In the genomic region with DNA sequence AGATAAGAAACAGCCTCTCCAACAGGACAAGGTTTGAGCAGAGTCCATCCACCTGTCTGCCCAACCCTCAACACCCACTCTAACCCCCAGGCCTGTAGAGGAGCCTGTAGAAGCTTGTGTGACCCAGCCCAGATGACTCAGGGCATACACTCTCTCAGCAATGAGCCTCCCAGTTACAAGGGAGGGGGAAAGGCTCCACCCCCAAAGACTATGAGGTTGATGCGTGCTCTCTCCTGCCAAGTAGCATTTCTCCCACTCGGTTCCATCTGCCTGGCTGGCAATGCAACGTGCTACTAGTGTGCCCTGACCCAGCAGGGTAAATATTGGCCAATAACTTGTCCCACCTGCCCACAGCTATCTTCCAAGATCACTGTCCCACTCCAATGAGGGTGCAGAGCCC, we compare ENCODE assay signal across 14 mouse cellular contexts. TPM values are rescaled to one million over a fixed set of nuclear protein-coding genes. Genes with fewer than 3 reads are reported as not detected.
DNase-seq lines count a peak whose midpoint lies in the region; ATAC-seq and TF ChIP-seq lines count a peak whose summit lies in the region.
"Had no signal": no experiment of that assay in that cellular context is flagged by ENCODE, and none has a peak within 500 bp of the region (broad histone marks: within the 10 kb centered on the region; RNA-seq: fewer than 3 reads in every experiment).

No protein-coding gene starts in this region.

- peak overlapping the region; percentile 70 for H3K27ac ChIP-seq in stomach, postnatal 0 days (replicated peaks)
- H3K27ac ChIP-seq in liver, postnatal 0 days (ENCODE audit: low read depth), result no peak overlapping the region
- H3K27ac ChIP-seq: lung, embryonic 15.5 days; midbrain, embryonic 15.5 days had no signal

- DNase-seq in heart, adult 11 months, result peak; percentile 96
- DNase-seq in heart, postnatal 4 days, result no peak
- DNase-seq in urinary bladder, adult 18-20 months (ENCODE audit: low spot score in 2 of 2), result peak; percentile 36 to 69
- no peak for DNase-seq in urinary bladder, adult 2 months (ENCODE audit: low spot score)
- DNase-seq in cerebellum, postnatal 14 days, result peak; percentile 89 to 94
- no peak for DNase-seq in stomach, postnatal 0 days (ENCODE audit: low spot score)
- DNase-seq in liver, postnatal 0 days, result no peak
- no peak for DNase-seq in adrenal gland, adult 18-20 months (ENCODE audit: low spot score in 2 of 2)
- DNase-seq: adrenal gland, postnatal 25 days; heart, postnatal 36 days had no signal

- 58% methylated on average over 3 of the region's 3 CpGs for WGBS in stomach, postnatal 0 days
- WGBS in liver, postnatal 0 days (ENCODE audit: insufficient replicate concordance), result 73% methylated on average over 3 of the region's 3 CpGs

- TF ChIP-seq EP300 in stomach, postnatal 0 days (optimal IDR thresholded peaks at IDR 0.05), result peak; percentile 56
- TF ChIP-seq EP300 in liver, postnatal 0 days (IDR thresholded peaks at IDR 0.05; ENCODE audit: low read depth), result no peak

- H3K27me3 ChIP-seq in stomach, postnatal 0 days (ENCODE audit: control insufficient read depth, insufficient read depth, low read length), result no peaks in the 10 kb centered on the region
- no peaks in the 10 kb centered on the region for H3K27me3 ChIP-seq in liver, postnatal 0 days (ENCODE audit: insufficient read depth, low read length)
- H3K27me3 ChIP-seq: lung, embryonic 15.5 days; midbrain, embryonic 15.5 days; Patski had no signal

- ATAC-seq in stomach, postnatal 0 days (ENCODE audit: low FRiP score, low TSS enrichment), result peak; percentile 78
- ATAC-seq in liver, postnatal 0 days, result no peak
- ATAC-seq: midbrain, embryonic 15.5 days had no signal

- no peak overlapping the region for H3K9ac ChIP-seq in stomach, postnatal 0 days (ENCODE audit: low read length)
- H3K9ac ChIP-seq in liver, postnatal 0 days (replicated peaks), result no peak overlapping the region
- H3K9ac ChIP-seq: lung, embryonic 15.5 days; midbrain, embryonic 15.5 days had no signal

- H3K36me3 ChIP-seq in stomach, postnatal 0 days (ENCODE audit: control insufficient read depth, insufficient read depth, low read length), result peaks cover 3% of the 10 kb centered on the region; the same call in 1 of the 2 replicates
- 0 out of 2 replicates have a peak, but pooled peaks cover 7% of the 10 kb centered on the region for H3K36me3 ChIP-seq in liver, postnatal 0 days (replicated peaks; ENCODE audit: insufficient read depth, low read length)
- H3K36me3 ChIP-seq: lung, embryonic 15.5 days; midbrain, embryonic 15.5 days had no signal

- TF ChIP-seq CTCF in stomach, postnatal 0 days (IDR thresholded peaks at IDR 0.05; ENCODE audit: low read depth), result no peak
- TF ChIP-seq CTCF in liver, postnatal 0 days (IDR thresholded peaks at IDR 0.05; ENCODE audit: low read depth), result no peak

- no peaks in the 10 kb centered on the region for H3K9me3 ChIP-seq in stomach, postnatal 0 days (ENCODE audit: control insufficient read depth, low read length)
- no peaks in the 10 kb centered on the region for H3K9me3 ChIP-seq in liver, postnatal 0 days (ENCODE audit: low read length)
- H3K9me3 ChIP-seq: lung, embryonic 15.5 days; midbrain, embryonic 15.5 days had no signal

- no peak overlapping the region for H3K4me3 ChIP-seq in stomach, postnatal 0 days (ENCODE audit: low read depth, low read length)
- H3K4me3 ChIP-seq in liver, postnatal 0 days (ENCODE audit: low read depth, low read length), result no peak overlapping the region
- H3K4me3 ChIP-seq: erythroblast, embryonic 14.5 days; lung, embryonic 15.5 days; midbrain, embryonic 15.5 days had no signal

- H3K4me1 ChIP-seq in stomach, postnatal 0 days (replicated peaks; ENCODE audit: control insufficient read depth, insufficient read depth), result peaks cover 5% of the 10 kb centered on the region
- no peaks in the 10 kb centered on the region for H3K4me1 ChIP-seq in liver, postnatal 0 days (ENCODE audit: insufficient read depth)
- H3K4me1 ChIP-seq: midbrain, embryonic 15.5 days had no signal

- no peak overlapping the region for H3K4me2 ChIP-seq in stomach, postnatal 0 days (replicated peaks; ENCODE audit: low read depth)
- H3K4me2 ChIP-seq in liver, postnatal 0 days (ENCODE audit: low read depth, low read length), result no peak overlapping the region
- H3K4me2 ChIP-seq: lung, embryonic 15.5 days; midbrain, embryonic 15.5 days had no signal

RNA-seq across cellular contexts. Expression of a gene that starts 19.8 kb away (rescaled TPM):
- 1 to 10 TPM; 4.3 TPM for total RNA-seq in heart, postnatal 4 days (2021)
- polyA plus RNA-seq in urinary bladder, adult 2 months (2012; rRNA removed), result 3.7 and 4.3 TPM in 2 replicates
- 4.8 and 5.1 TPM in 2 replicates for polyA plus RNA-seq in stomach, postnatal 0 days (2015; fragmentation: Nextera tagmentation; extraction: Ambion mirVana)
- polyA plus RNA-seq in liver, postnatal 0 days (2015; fragmentation: Nextera tagmentation; extraction: Ambion mirVana), result 0.48 and 0.88 TPM in 2 replicates
- total RNA-seq in adrenal gland, adult 18-20 months (2021), result 1 to 10 TPM in 1 of 2 experiments, under 1 TPM in 1; 0.63 to 1.4 TPM

Comparison
In these comparisons a context has a peak if more than half of its experiments do, and no peak if none do; other contexts are left out.
1. DNase-seq: peak in heart, adult 11 months (single experiment), urinary bladder, adult 18-20 months (2 of 2) and cerebellum, postnatal 14 days (2 of 2); none in heart, postnatal 4 days (single experiment), urinary bladder, adult 2 months (single experiment), stomach, postnatal 0 days (single experiment), liver, postnatal 0 days (single experiment) and adrenal gland, adult 18-20 months (0 of 2).